Mouse (Mus musculus) midbrain, embryonic 11.5 days (tissue): ENCODE data around the gene Otor. TPM values are rescaled to one million over a fixed set of nuclear protein-coding genes. Genes with fewer than 3 reads are reported as not detected.

Experiments
- ATAC-seq: fragments of 200-750 bp; cut with Nextera tagmentation; 2 replicates; pipeline ENCODE4 v1.8.0; 2017; ENCODE audit warnings: moderate TSS enrichment, moderate library complexity; ENCODE audit not compliant: low FRiP score
- DNase-seq: peaks from one replicate; pipeline ENCODE4 v3.0.0; 2015; ENCODE audit warnings: low spot score; ENCODE audit errors: missing footprints
- H3K27ac ChIP-seq: fragments of 300-500 bp; sonication (generic); 2 replicates; pipeline ENCODE4 v1.5.1; 2014; ENCODE audit warnings: low read depth, low read length
- H3K27me3 ChIP-seq: fragments of 300-500 bp; sonication (generic); 2 replicates; pipeline ENCODE4 v1.6.1; 2014; ENCODE audit warnings: mild to moderate bottlenecking, low read length, moderate library complexity, mixed read lengths; ENCODE audit not compliant: control insufficient read depth, insufficient read depth
- H3K36me3 ChIP-seq: fragments of 300-500 bp; sonication (generic); 2 replicates; pipeline ENCODE4 v1.6.1; 2014; ENCODE audit warnings: mild to moderate bottlenecking, low read length, moderate library complexity, mixed read lengths; ENCODE audit not compliant: control insufficient read depth, insufficient read depth
- H3K4me1 ChIP-seq: fragments of 300-500 bp; sonication (generic); 2 replicates; pipeline ENCODE4 v1.6.1; 2014; ENCODE audit warnings: low read length; ENCODE audit not compliant: control insufficient read depth, insufficient read depth
- H3K4me2 ChIP-seq: fragments of 300-500 bp; sonication (generic); 2 replicates; pipeline ENCODE4 v1.6.1; 2014; ENCODE audit warnings: mild to moderate bottlenecking, moderate library complexity
- H3K4me3 ChIP-seq: fragments of 300-500 bp; sonication (generic); 2 replicates; pipeline ENCODE4 v1.5.1; 2014; ENCODE audit warnings: low read depth, low read length
- H3K9ac ChIP-seq: fragments of 300-500 bp; sonication (generic); 2 replicates; pipeline ENCODE4 v1.6.1; 2014; ENCODE audit warnings: low read length
- H3K9me3 ChIP-seq: fragments of 300-500 bp; sonication (generic); 2 replicates; pipeline ENCODE4 v1.6.1; 2016; ENCODE audit warnings: low read length; ENCODE audit not compliant: control insufficient read depth
- WGBS: fragments of 180-500 bp; shearing (Covaris S2); extraction: QIAGEN DNeasy Blood & Tissue Kit; methylation state at CpG from one replicate; pipeline ENCODE4 v1.1.7; 2014; 5-methylcytosine and 5-hydroxymethylcytosine counted together
- polyA plus RNA-seq: library from polyadenylated mRNA; unstranded; fragments of >200 nt; fragmentation: Nextera tagmentation; extraction: Ambion mirVana; gene quantifications from 2 replicates; pipeline ENCODE4 v1.2.1, GENCODE M21; 2014

Gene Otor
- polyA plus RNA-seq, 1 experiment from 2014 or later = 1.9 TPM

GRCm38 (mm10) chr2:143113859-143114258 is 35.6 kb downstream of the Otor start:
- Histone ChIP-seq H3K4me1 (no peaks in the 10 kb centered on the region), H3K27ac (no peak overlapping the region), H3K9ac (no peak overlapping the region), H3K4me3 (no peak overlapping the region), H3K9me3 (no peaks in the 10 kb centered on the region), H3K4me2 (no peak overlapping the region), H3K27me3 (no peaks in the 10 kb centered on the region), H3K36me3 (no peaks in the 10 kb centered on the region)
- ATAC-seq = peak; percentile 68; the same call in 1 of the 2 replicates
- WGBS = 88% methylated on average over 1 of the region's 1 CpGs
- peak; percentile 91 for DNase-seq

GRCm38 (mm10) chr2:143114716-143115115 is 36.4 kb downstream of the Otor start:
- no peaks in the 10 kb centered on the region for H3K9me3 ChIP-seq
- no peak overlapping the region for H3K4me3 ChIP-seq

GRCm38 (mm10) chr2:143117453-143117852 is 39.2 kb downstream of the Otor start:
- H3K4me1 ChIP-seq = no peaks in the 10 kb centered on the region
- H3K9ac ChIP-seq = no peak overlapping the region
- H3K27ac ChIP-seq = no peak overlapping the region
- H3K4me3 ChIP-seq = no peak overlapping the region
- 67% methylated on average over 3 of the region's 3 CpGs for WGBS
- no peak for DNase-seq
- no peak for ATAC-seq
- H3K27me3 ChIP-seq = no peaks in the 10 kb centered on the region
- no peaks in the 10 kb centered on the region for H3K9me3 ChIP-seq
- no peak overlapping the region for H3K4me2 ChIP-seq
- H3K36me3 ChIP-seq = no peaks in the 10 kb centered on the region

More at GRCm38 (mm10) chr2:143114716-143115115, 36.4 kb downstream of the Otor start:
- DNase-seq (no peak), ATAC-seq (no peak)
- Histone ChIP-seq H3K27ac (no peak overlapping the region), H3K27me3 (no peaks in the 10 kb centered on the region), H3K4me2 (no peak overlapping the region), H3K36me3 (no peaks in the 10 kb centered on the region), H3K4me1 (no peaks in the 10 kb centered on the region), H3K9ac (no peak overlapping the region)
- 83% methylated on average over 4 of the region's 4 CpGs for WGBS

GRCm38 (mm10) chr2:143118221-143118620 is 39.9 kb downstream of the Otor start:
- H3K4me2 ChIP-seq = no peak overlapping the region
- H3K9me3 ChIP-seq = no peaks in the 10 kb centered on the region
- H3K4me1 ChIP-seq = no peaks in the 10 kb centered on the region
- WGBS = 89% methylated on average over 7 of the region's 7 CpGs
- no peak overlapping the region for H3K4me3 ChIP-seq
- H3K27ac ChIP-seq = no peak overlapping the region
- H3K36me3 ChIP-seq = no peaks in the 10 kb centered on the region
- no peaks in the 10 kb centered on the region for H3K27me3 ChIP-seq
- no peak overlapping the region for H3K9ac ChIP-seq
- no peak for DNase-seq
- ATAC-seq = no peak

- H3K4me3 ChIP-seq = no peak overlapping the region
- no peak overlapping the region for H3K9ac ChIP-seq
- no peak overlapping the region for H3K27ac ChIP-seq
- H3K4me1 ChIP-seq = no peaks in the 10 kb centered on the region
- H3K9me3 ChIP-seq = no peaks in the 10 kb centered on the region
- WGBS = 84% methylated on average over 5 of the region's 5 CpGs
- H3K4me2 ChIP-seq = no peak overlapping the region
- DNase-seq = no peak
- no peak for ATAC-seq
- no peaks in the 10 kb centered on the region for H3K27me3 ChIP-seq
- no peaks in the 10 kb centered on the region for H3K36me3 ChIP-seq
These were observed 52.9 kb downstream of the Otor start for GRCm38 (mm10) chr2:143131098-143131646.

Other genes with a start within 250 kb of the Otor start
- gene Kif16b, start 176.9 kb upstream of the Otor start, polyA plus RNA-seq = 5.2 and 6.4 TPM in 2 replicates
- 149 and 152 TPM in 2 replicates for gene Snrpb2, start 15.4 kb upstream of the Otor start, polyA plus RNA-seq